ENCODE assay signal across 22 mouse cellular contexts in the genomic region with DNA sequence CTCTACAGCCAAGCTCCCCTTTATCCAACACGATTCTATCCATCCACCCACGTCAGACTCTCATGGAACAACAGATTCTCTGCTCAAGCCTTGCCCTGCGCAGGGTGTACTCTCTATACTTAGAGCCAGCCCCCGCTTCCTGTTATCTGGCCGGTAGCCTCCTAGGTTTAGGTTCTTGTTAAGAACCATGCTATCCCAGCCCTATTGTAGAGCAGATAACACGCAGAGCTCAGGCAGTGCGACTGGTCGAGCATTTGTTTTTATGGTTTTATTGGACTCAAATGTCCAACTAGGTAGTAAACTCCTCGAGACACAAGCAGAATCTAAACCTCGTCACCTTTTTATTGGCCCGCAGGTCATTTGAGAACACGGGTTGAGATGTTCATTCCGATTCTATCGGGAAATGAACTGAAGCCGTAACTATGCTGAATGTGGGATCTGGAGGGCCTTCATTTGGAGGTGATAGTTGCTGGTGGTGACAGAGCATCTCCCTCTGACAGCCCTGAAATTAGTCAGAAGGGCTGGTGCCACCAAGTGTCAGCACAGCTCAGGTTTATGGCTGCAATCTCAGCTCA. TPM values are rescaled to one million over a fixed set of nuclear protein-coding genes. Genes with fewer than 3 reads are reported as not detected.
A peak's percentile ranks its signal among the peaks of the same experiment; 100 is the strongest.
DNase-seq lines count a peak whose midpoint lies in the region; ATAC-seq and TF ChIP-seq lines count a peak whose summit lies in the region.
"Had no signal": no experiment of that assay in that cellular context is flagged by ENCODE, and none has a peak within 500 bp of the region (broad histone marks: within the 10 kb centered on the region; RNA-seq: fewer than 3 reads in every experiment).

No protein-coding gene starts in this region.

- peak overlapping the region; percentile 85 for H3K27ac ChIP-seq in gastrocnemius, adult 2 months
- no peak overlapping the region for H3K27ac ChIP-seq in liver, embryonic 11.5 days (ENCODE audit: low read depth, low read length)
- H3K27ac ChIP-seq in liver, postnatal 0 days (ENCODE audit: low read depth): no peak overlapping the region
- H3K27ac ChIP-seq: forebrain, embryonic 10.5 days; hindbrain, embryonic 12.5 days; hindbrain, embryonic 15.5 days had no signal

- intact Hi-C loops in gastrocnemius, adult 2 months (cut with DNase I): loop anchor here (5.0 kb wide), 2 partner anchors 37 to 82 kb away; a partner anchor contains a TSS

- H3K36me3 ChIP-seq in liver, embryonic 11.5 days (ENCODE audit: control insufficient read depth, insufficient read depth, low read length): no peaks in the 10 kb centered on the region
- H3K36me3 ChIP-seq in liver, postnatal 0 days (replicated peaks; ENCODE audit: insufficient read depth, low read length): no peaks in the 10 kb centered on the region
- H3K36me3 ChIP-seq: forebrain, embryonic 10.5 days; hindbrain, embryonic 12.5 days; hindbrain, embryonic 15.5 days had no signal

- no peak overlapping the region for H3K4me3 ChIP-seq in gastrocnemius, adult 2 months
- no peak overlapping the region for H3K4me3 ChIP-seq in liver, embryonic 11.5 days (ENCODE audit: low read depth, low read length)
- no peak overlapping the region for H3K4me3 ChIP-seq in liver, postnatal 0 days (ENCODE audit: low read depth, low read length)
- H3K4me3 ChIP-seq: forebrain, embryonic 10.5 days; hindbrain, embryonic 12.5 days; hindbrain, embryonic 15.5 days had no signal

- H3K4me2 ChIP-seq in liver, embryonic 11.5 days: no peak overlapping the region
- no peak overlapping the region for H3K4me2 ChIP-seq in liver, postnatal 0 days (ENCODE audit: low read depth, low read length)
- H3K4me2 ChIP-seq: heart, embryonic 11.5 days; hindbrain, embryonic 12.5 days; hindbrain, embryonic 15.5 days had no signal

- no peaks in the 10 kb centered on the region for H3K4me1 ChIP-seq in liver, embryonic 11.5 days (replicated peaks; ENCODE audit: control insufficient read depth, insufficient read depth, low read length)
- no peaks in the 10 kb centered on the region for H3K4me1 ChIP-seq in liver, postnatal 0 days (ENCODE audit: insufficient read depth)
- H3K4me1 ChIP-seq: hindbrain, embryonic 12.5 days; hindbrain, embryonic 15.5 days had no signal

- no peak overlapping the region for H3K9ac ChIP-seq in liver, embryonic 11.5 days (ENCODE audit: low read depth, low read length)
- H3K9ac ChIP-seq in liver, postnatal 0 days (replicated peaks): no peak overlapping the region
- H3K9ac ChIP-seq: forebrain, postnatal 0 days; hindbrain, embryonic 12.5 days; hindbrain, embryonic 15.5 days had no signal

- no peak for ATAC-seq in liver, embryonic 11.5 days (replicated peaks; ENCODE audit: low FRiP score)
- ATAC-seq in liver, postnatal 0 days: no peak
- ATAC-seq: activated CD4-positive, CD25-positive, alpha-beta regulatory T cell, adult 4 months; forebrain, embryonic 14.5 days; forebrain, postnatal 0 days had no signal

- no peak for DNase-seq in gastrocnemius, adult 2 months
- DNase-seq in gastrocnemius, postnatal 4 days (ENCODE audit: low spot score in 2 of 2): no peak
- DNase-seq in liver, embryonic 11.5 days (ENCODE audit: low spot score): peak; percentile 21
- no peak for DNase-seq in liver, postnatal 0 days
- peak; percentile 87 for DNase-seq in large intestine, adult 2 months (ENCODE audit: low read depth, low spot score)
- DNase-seq in adrenal gland, postnatal 14 days: no peak
- no peak for DNase-seq in spleen, postnatal 10 days (ENCODE audit: low spot score in 2 of 2)
- DNase-seq: adrenal gland, adult 8-10 months; adrenal gland, postnatal 36 days; cerebellum, adult 18-20 months; cerebellum, adult 9-10 months; cerebellum, postnatal 14 days; forebrain, postnatal 0 days had no signal

- TF ChIP-seq EP300 in liver, postnatal 0 days (IDR thresholded peaks at IDR 0.05; ENCODE audit: low read depth): no peak

- TF ChIP-seq CTCF in gastrocnemius, adult 2 months (IDR thresholded peaks at IDR 0.05): no peak
- TF ChIP-seq CTCF in liver, postnatal 0 days (IDR thresholded peaks at IDR 0.05; ENCODE audit: low read depth): no peak

- WGBS in liver, embryonic 11.5 days: 80% methylated on average over 15 of the region's 15 CpGs
- WGBS in liver, postnatal 0 days (ENCODE audit: insufficient replicate concordance): 62% methylated on average over 15 of the region's 15 CpGs
- WGBS in large intestine, adult 2 months: 17% methylated on average over 15 of the region's 15 CpGs

- no peaks in the 10 kb centered on the region for H3K9me3 ChIP-seq in liver, embryonic 11.5 days (ENCODE audit: control insufficient read depth, low read length)
- no peaks in the 10 kb centered on the region for H3K9me3 ChIP-seq in liver, postnatal 0 days (ENCODE audit: low read length)
- H3K9me3 ChIP-seq: forebrain, embryonic 10.5 days; hindbrain, embryonic 12.5 days; hindbrain, embryonic 15.5 days had no signal

- H3K27me3 ChIP-seq in liver, embryonic 11.5 days (replicated peaks; ENCODE audit: control insufficient read depth, insufficient read depth, low read length): no peaks in the 10 kb centered on the region
- no peaks in the 10 kb centered on the region for H3K27me3 ChIP-seq in liver, postnatal 0 days (ENCODE audit: insufficient read depth, low read length)
- H3K27me3 ChIP-seq: hindbrain, embryonic 12.5 days; hindbrain, embryonic 15.5 days had no signal

RNA-seq across cellular contexts. Expression of a gene that starts 25.7 kb away (rescaled TPM):
- under 1 TPM; 0.31 to 0.89 TPM for total RNA-seq in gastrocnemius, adult 2 months (2021)
- 1 to 10 TPM; 1.4 to 2.3 TPM for total RNA-seq in gastrocnemius, postnatal 4 days (2021)
- 1.9 and 2.1 TPM in 2 replicates for polyA plus RNA-seq in liver, embryonic 11.5 days (2014; fragmentation: Nextera tagmentation; extraction: Ambion mirVana)
- 0.62 and 0.65 TPM in 2 replicates for polyA plus RNA-seq in liver, postnatal 0 days (2015; fragmentation: Nextera tagmentation; extraction: Ambion mirVana)
- polyA plus RNA-seq in large intestine, adult 2 months (2012; rRNA removed): 7.1 and 12.0 TPM in 2 replicates
- 2.6 and 3.2 TPM in 2 replicates for total RNA-seq in adrenal gland, postnatal 14 days (2021)

RNA-seq across cellular contexts. Expression of a gene that starts 40.6 kb away (rescaled TPM):
- total RNA-seq in gastrocnemius, adult 2 months (2021): 100 to 1,000 TPM; 181 to 243 TPM
- 100 to 1,000 TPM; 137 to 148 TPM for total RNA-seq in gastrocnemius, postnatal 4 days (2021)
- 0.22 TPM in 1 of 2 replicates, not detected in the other for polyA plus RNA-seq in liver, embryonic 11.5 days (2014; fragmentation: Nextera tagmentation; extraction: Ambion mirVana)
- 0.06 and 1.1 TPM in 2 replicates for polyA plus RNA-seq in liver, postnatal 0 days (2015; fragmentation: Nextera tagmentation; extraction: Ambion mirVana)
- 0.47 and 0.62 TPM in 2 replicates for polyA plus RNA-seq in large intestine, adult 2 months (2012; rRNA removed)
- total RNA-seq in adrenal gland, postnatal 14 days (2021): 4.5 and 6.4 TPM in 2 replicates
- total RNA-seq: ES-E14; granulocyte monocyte progenitor cell, adult 5-6 weeks; hematopoietic stem cell, adult 5-6 weeks had no signal
- polyA plus RNA-seq: activated CD4-positive, CD25-positive, alpha-beta regulatory T cell, adult 4 months; forebrain, embryonic 10.5 days; forebrain, embryonic 14.5 days had no signal

Comparison
In these comparisons a context has a peak if more than half of its experiments do, and no peak if none do; other contexts are left out.
1. DNase-seq: peak in liver, embryonic 11.5 days (single experiment) and large intestine, adult 2 months (single experiment); none in gastrocnemius, adult 2 months (single experiment), gastrocnemius, postnatal 4 days (0 of 2), liver, postnatal 0 days (single experiment), adrenal gland, postnatal 14 days (single experiment) and spleen, postnatal 10 days (0 of 2).
2. RNA of a gene that starts 40.6 kb away (total RNA-seq): 181 to 243 TPM in gastrocnemius, adult 2 months and 137 to 148 TPM in gastrocnemius, postnatal 4 days; 4.5 to 6.4 TPM in adrenal gland, postnatal 14 days; every median in the first group is over 10 times any median in the second.